Mouse (Mus musculus): ENCODE data around the gene Gm49325. TPM values are rescaled to one million over a fixed set of nuclear protein-coding genes. Genes with fewer than 3 reads are reported as not detected.

Gm49325 gene
- polyA plus RNA-seq, 1 experiment from 2014 or later, result 5.4 TPM

DNA sequence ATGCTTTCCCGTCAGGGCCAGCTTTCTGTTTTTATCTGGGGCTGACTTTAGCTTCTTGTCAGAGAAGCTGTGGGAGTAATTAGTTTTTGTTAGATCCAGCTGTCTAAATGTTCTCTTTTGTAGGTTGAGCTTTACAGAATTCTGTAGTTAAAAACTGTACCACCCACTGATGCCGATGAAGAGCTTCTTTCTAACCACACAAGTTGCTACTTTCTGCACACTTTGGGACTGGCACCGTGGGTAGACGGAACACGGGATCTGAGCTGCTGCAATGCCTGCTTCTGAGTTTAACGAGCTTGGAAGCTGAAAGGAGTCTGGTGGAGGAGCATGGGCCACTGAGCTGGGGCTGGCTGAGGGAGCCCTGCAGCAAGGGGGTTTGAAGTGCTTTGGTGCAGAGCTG lies 14.5 kb upstream of the Gm49325 start:
- Histone ChIP-seq H3K9ac (no peak overlapping the region), H3K27me3 (replicated peaks) (no peaks in the 10 kb centered on the region), H3K9me3 (no peaks in the 10 kb centered on the region), H3K27ac (no peak overlapping the region), H3K36me3 (peaks cover 42% of the 10 kb centered on the region), H3K4me1 (replicated peaks) (peaks cover 28% of the 10 kb centered on the region), H3K4me3 (replicated peaks) (no peak overlapping the region), H3K4me2 (replicated peaks) (no peak overlapping the region)
- WGBS, result 85% methylated on average over 6 of the region's 6 CpGs
- no peak for ATAC-seq

DNA sequence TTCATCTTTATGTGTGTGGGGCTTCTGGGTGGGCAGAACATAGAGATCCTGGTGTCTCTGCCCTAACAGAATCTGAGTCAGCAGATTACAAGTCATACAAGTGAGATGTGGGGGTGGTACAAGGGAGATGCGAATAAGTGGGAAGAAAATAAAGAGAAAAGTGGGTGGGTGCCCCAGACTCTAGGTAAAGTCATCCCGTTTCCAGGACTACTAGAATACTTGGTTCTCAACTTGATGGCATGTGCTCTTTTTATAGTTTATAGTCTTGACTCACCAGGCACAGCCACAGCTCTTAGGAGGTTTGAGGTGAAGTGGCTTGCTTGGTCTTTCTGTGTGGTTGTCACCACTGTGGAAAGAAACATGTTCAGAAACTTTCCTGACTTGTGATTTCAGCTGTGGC lies 9.9 kb upstream of the Gm49325 start:
- Histone ChIP-seq H3K4me1 (replicated peaks) (no peaks in the 10 kb centered on the region), H3K9me3 (no peaks in the 10 kb centered on the region), H3K4me2 (replicated peaks) (no peak overlapping the region), H3K36me3 (peaks cover 49% of the 10 kb centered on the region), H3K9ac (no peak overlapping the region), H3K27ac (no peak overlapping the region), H3K27me3 (replicated peaks) (no peaks in the 10 kb centered on the region), H3K4me3 (replicated peaks) (no peak overlapping the region)
- WGBS, result 90% methylated on average over 2 of the region's 2 CpGs
- ATAC-seq, result no peak

DNA sequence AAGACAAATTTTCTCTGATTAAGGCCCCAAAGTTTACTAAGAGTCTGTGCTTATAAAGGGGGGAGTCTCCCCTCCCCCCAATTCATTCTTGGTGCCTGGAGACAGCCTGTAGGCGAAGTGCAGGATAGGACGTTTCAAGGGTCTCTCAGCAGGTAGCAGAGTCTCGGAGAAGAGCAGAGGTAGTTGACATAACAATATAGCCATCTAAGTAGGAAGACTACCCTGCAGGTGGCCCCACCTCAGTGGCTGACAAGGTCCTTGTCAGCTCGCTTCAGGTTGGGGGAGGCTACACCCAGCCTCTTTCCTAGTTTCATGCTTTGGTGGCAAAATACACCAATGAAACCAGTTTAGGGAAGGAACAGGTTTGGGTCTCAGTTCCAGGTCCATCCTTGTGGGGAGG lies 3.0 kb upstream of the Gm49325 start:
- 66% methylated on average over 4 of the region's 4 CpGs for whole genome bisulfite sequencing

DNA sequence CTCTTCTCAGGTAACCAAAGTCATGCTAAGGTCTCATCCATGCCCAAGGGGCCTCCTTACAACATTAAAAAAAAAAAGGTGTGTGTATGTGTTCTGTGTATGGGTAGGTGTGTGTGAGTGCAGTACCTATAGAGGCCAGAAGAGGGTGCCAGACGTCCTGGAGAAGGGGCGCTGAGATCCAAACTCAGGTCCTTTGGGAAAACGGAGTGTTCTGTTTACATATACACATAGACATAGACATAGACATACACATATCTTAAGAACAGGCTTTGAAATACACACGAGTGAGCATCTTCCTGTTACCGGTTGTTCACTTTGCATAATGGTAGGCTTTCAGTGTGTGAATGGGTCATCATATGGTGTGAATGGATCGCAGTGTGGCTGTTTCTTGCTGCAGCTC lies 1.9 kb upstream of the Gm49325 start:
- no peak overlapping the region for H3K27ac ChIP-seq

More for the DNA sequence above, 3.0 kb upstream of the Gm49325 start:
- Histone ChIP-seq H3K4me2 (replicated peaks) (no peak overlapping the region), H3K36me3 (peaks cover 3% of the 10 kb centered on the region; the same call in 1 of the 2 replicates), H3K4me3 (replicated peaks) (no peak overlapping the region), H3K4me1 (replicated peaks) (0 out of 2 replicates have a peak, but pooled peaks cover 11% of the 10 kb centered on the region), H3K9ac (no peak overlapping the region), H3K9me3 (no peaks in the 10 kb centered on the region), H3K27me3 (replicated peaks) (no peaks in the 10 kb centered on the region), H3K27ac (no peak overlapping the region)
- ATAC-seq, result no peak

DNA sequence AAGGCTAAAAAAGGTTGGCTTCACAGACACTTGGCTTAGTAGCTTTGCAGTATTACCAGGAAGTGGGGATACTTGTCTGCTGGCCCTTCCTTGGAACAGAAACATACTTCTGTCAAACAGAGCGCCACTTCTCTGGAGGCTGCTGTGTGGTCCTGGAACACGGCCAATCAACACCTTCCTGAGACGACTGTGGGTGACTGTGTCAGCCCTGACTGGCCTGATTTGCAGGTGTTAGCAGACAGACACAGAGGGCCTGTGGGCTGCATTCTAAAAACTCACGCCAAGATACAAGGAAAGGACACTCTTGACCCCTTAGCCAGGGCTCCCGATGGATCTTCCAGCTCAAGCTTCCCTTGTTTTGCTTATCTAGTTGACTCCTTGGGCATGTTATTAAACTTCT lies 1.0 kb upstream of the Gm49325 start:
- WGBS, result 65% methylated on average over 5 of the region's 5 CpGs
- no peak for ATAC-seq
- H3K9ac ChIP-seq, result no peak overlapping the region
- H3K4me2 ChIP-seq (replicated peaks), result no peak overlapping the region
- H3K4me3 ChIP-seq (replicated peaks), result no peak overlapping the region
- 0 out of 2 replicates have a peak overlapping the region, but pooled peaks have one; percentile 32 for H3K27ac ChIP-seq
- H3K9me3 ChIP-seq, result no peaks in the 10 kb centered on the region
- 0 out of 2 replicates have a peak, but pooled peaks cover 11% of the 10 kb centered on the region for H3K4me1 ChIP-seq (replicated peaks)
- H3K27me3 ChIP-seq (replicated peaks), result no peaks in the 10 kb centered on the region
- H3K36me3 ChIP-seq, result 0 out of 2 replicates have a peak, but pooled peaks cover 4% of the 10 kb centered on the region

More for the DNA sequence above, 1.9 kb upstream of the Gm49325 start:
- Histone ChIP-seq H3K9me3 (no peaks in the 10 kb centered on the region), H3K4me2 (replicated peaks) (no peak overlapping the region), H3K27me3 (replicated peaks) (no peaks in the 10 kb centered on the region), H3K4me1 (replicated peaks) (0 out of 2 replicates have a peak, but pooled peaks cover 11% of the 10 kb centered on the region), H3K9ac (no peak overlapping the region), H3K4me3 (replicated peaks) (no peak overlapping the region), H3K36me3 (0 out of 2 replicates have a peak, but pooled peaks cover 4% of the 10 kb centered on the region)
- no peak for ATAC-seq
- 85% methylated on average over 6 of the region's 6 CpGs for WGBS

DNA sequence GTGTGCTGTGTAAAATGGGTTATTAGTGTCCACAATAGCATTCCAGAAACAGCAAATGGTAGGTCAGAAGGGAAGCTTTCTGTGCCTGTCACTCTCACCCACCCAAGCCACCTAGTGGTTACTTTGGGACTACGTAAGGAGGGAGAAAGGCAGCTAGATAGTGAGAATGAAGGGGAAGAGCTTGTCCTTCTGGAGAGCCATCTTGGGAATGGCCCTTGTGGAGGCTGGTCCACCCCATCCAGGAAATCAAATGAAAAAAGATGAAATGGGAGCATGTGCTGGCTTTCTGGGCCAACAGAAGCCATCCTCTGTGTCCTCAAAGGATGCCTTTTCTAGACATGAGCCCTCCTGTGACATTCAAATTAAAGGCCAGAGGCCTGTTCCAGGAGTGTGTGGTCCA lies 629 bp upstream of the Gm49325 start:
- 0 out of 2 replicates have a peak, but pooled peaks cover 11% of the 10 kb centered on the region for H3K4me1 ChIP-seq (replicated peaks)
- H3K27me3 ChIP-seq (replicated peaks), result no peaks in the 10 kb centered on the region
- H3K4me2 ChIP-seq (replicated peaks), result peak overlapping the region; percentile 74
- peak overlapping the region; percentile 96 for H3K27ac ChIP-seq
- 0 out of 2 replicates have a peak, but pooled peaks cover 6% of the 10 kb centered on the region for H3K36me3 ChIP-seq
- H3K9me3 ChIP-seq, result no peaks in the 10 kb centered on the region
- no peak overlapping the region for H3K9ac ChIP-seq
- peak; percentile 22 for ATAC-seq
- 29% methylated on average over 1 of the region's 1 CpGs for WGBS
- H3K4me3 ChIP-seq (replicated peaks), result peak overlapping the region; percentile 70

DNA sequence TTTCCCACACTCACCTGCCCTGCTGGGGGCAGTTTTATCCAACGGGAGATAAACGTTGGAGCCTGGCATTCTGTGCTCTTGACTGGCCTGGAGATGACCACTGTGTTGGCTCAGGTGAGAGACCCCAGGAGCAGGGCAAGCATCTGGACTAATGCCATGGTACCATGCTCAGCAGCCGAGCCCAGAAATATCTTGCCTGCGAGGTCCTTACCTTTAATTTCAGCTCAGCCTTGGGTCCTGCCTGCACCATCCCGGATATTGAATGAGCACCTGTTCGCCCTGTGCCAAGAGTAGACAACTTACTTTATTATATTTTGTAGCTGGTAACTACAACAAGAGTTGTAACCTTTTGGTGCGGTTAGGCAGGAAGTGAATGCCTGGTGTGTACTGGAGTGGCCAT lies 858 bp downstream of the Gm49325 start:
- WGBS, result 29% methylated on average over 7 of the region's 7 CpGs
- peak; percentile 41 for ATAC-seq
- peak overlapping the region; percentile 79 for H3K9ac ChIP-seq

DNA sequence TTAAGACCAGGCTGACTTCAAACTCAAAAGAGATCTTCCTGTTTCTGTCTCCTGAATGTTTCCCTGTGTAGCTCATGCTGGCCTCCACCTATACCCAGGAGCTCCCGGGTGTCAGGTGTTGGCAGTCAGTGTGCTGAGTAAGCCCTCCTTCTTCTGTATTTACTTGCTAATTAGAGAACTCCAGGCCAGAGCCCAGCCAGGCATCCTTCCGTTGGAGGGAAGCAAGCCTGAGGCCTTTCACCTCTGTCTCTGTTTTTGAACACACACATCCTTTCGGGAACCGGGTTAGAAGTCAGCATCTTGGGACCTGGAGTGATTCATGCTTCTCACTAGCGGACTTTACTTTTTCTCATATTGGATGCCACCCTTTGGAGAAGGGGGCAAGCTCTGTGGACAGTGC lies 1.4 kb downstream of the Gm49325 start:
- no peak overlapping the region; the same call in 1 of the 2 replicates for H3K9ac ChIP-seq
- 0 out of 2 replicates have a peak overlapping the region, but pooled peaks have one; percentile 8 for H3K27ac ChIP-seq
- peak overlapping the region; percentile 74 for H3K4me2 ChIP-seq (replicated peaks)
- no peaks in the 10 kb centered on the region for H3K9me3 ChIP-seq
- H3K36me3 ChIP-seq, result peaks cover 22% of the 10 kb centered on the region
- peak overlapping the region; percentile 70 for H3K4me3 ChIP-seq (replicated peaks)
- no peak for ATAC-seq
- 68% methylated on average over 5 of the region's 5 CpGs for WGBS
- 0 out of 2 replicates have a peak, but pooled peaks cover 11% of the 10 kb centered on the region for H3K4me1 ChIP-seq (replicated peaks)
- no peaks in the 10 kb centered on the region for H3K27me3 ChIP-seq (replicated peaks)

More for the DNA sequence above, 858 bp downstream of the Gm49325 start:
- Histone ChIP-seq H3K4me3 (replicated peaks) (peak overlapping the region; percentile 70), H3K4me1 (replicated peaks) (0 out of 2 replicates have a peak, but pooled peaks cover 11% of the 10 kb centered on the region), H3K27me3 (replicated peaks) (no peaks in the 10 kb centered on the region), H3K36me3 (peaks cover 20% of the 10 kb centered on the region), H3K27ac (peak overlapping the region; percentile 96), H3K9me3 (no peaks in the 10 kb centered on the region), H3K4me2 (replicated peaks) (peak overlapping the region; percentile 74)

DNA sequence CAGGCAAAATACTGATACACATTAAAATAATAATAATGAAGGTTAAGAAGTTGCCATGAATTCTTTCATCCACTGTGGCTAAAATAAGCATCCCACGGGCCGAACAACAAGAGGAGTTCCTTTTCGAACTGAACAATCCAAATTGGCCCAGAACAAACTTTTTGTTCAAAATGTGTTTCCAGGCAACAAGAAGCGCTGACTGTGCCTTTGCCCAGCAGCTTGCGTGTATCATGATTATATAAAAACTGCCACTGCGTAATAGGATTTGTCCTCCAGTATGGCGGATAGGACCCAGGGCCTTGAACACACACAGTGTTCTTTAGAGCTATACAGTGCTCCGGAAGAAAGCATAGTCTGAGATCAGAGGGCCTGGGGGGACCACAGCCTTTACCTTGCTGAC lies 2.6 kb downstream of the Gm49325 start:
- H3K27me3 ChIP-seq (replicated peaks), result no peaks in the 10 kb centered on the region
- H3K9me3 ChIP-seq, result no peaks in the 10 kb centered on the region
- 0 out of 2 replicates have a peak, but pooled peaks cover 12% of the 10 kb centered on the region for H3K4me1 ChIP-seq (replicated peaks)
- H3K4me2 ChIP-seq (replicated peaks), result no peak overlapping the region
- H3K36me3 ChIP-seq, result peaks cover 24% of the 10 kb centered on the region
- no peak overlapping the region for H3K4me3 ChIP-seq (replicated peaks)
- no peak overlapping the region for H3K9ac ChIP-seq
- 94% methylated on average over 8 of the region's 8 CpGs for WGBS
- H3K27ac ChIP-seq, result no peak overlapping the region
- no peak for ATAC-seq

DNA sequence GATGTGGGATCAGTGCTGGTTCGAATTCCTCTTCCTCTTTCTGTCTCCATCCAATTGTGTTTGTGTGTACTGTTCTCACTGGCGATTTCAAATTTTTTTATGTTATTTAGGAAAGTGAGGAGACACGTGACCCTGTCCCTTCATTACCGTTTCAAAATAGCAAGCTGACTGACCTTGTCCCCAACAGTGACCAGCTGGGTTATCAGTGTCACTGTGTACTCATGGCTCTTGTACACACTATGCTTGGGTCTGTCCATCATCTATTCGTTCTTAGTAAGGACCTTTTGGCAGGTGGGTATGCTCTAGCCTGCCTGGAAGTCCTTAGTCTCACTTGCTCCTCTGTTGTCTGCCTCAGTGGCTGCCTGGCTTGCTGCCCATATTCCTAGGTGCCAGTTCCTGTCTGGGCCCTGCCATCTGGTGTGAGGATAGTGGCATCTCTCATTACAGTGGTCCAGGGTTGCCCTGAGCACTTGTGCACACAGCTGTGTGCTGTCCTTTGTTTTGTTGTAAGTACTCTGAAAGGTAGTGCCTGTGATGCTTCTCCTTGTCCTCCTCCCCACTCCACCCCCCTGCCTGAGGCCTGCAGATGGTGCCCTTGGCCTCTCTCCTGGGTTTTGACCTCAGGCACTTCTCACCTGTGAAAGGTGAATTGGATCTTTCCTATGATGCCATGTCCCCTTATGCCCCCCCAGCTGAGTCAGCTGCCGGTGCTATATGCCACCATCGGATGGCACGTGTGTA lies 4.4 kb downstream of the Gm49325 start:
- H3K4me3 ChIP-seq (replicated peaks), result no peak overlapping the region
- no peak for ATAC-seq
- no peak overlapping the region for H3K4me2 ChIP-seq (replicated peaks)
- H3K27me3 ChIP-seq (replicated peaks), result no peaks in the 10 kb centered on the region
- 0 out of 2 replicates have a peak, but pooled peaks cover 13% of the 10 kb centered on the region for H3K4me1 ChIP-seq (replicated peaks)
- H3K9ac ChIP-seq, result no peak overlapping the region
- H3K36me3 ChIP-seq, result peaks cover 33% of the 10 kb centered on the region
- no peaks in the 10 kb centered on the region for H3K9me3 ChIP-seq
- H3K27ac ChIP-seq, result no peak overlapping the region
- 85% methylated on average over 8 of the region's 8 CpGs for WGBS

DNA sequence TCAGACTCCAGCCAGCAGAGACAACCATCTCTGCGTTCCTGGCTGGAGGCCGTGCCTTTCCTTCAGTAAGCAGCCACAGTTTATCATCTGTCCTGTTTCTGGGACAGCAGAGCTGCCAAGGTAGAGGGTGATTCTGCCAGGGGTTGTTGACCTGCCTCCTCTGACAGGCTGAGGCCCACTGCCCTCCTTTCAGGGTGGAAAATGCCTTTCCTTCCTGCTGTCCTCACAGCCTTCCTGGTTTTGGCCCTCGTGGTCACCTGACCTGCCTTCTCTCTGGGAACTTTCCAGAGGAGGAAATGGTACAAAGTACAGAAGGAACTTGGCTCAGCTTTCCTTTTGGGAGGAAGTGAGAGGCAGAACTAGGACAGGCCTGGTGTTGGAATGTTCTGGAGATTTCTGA lies 7.4 kb downstream of the Gm49325 start:
- Histone ChIP-seq H3K4me2 (replicated peaks) (no peak overlapping the region), H3K9ac (no peak overlapping the region), H3K36me3 (peaks cover 45% of the 10 kb centered on the region), H3K9me3 (no peaks in the 10 kb centered on the region), H3K27me3 (replicated peaks) (no peaks in the 10 kb centered on the region), H3K4me3 (replicated peaks) (no peak overlapping the region), H3K27ac (peak overlapping the region; percentile 85), H3K4me1 (replicated peaks) (0 out of 2 replicates have a peak, but pooled peaks cover 2% of the 10 kb centered on the region)
- WGBS, result 64% methylated on average over 3 of the region's 3 CpGs
- peak; percentile 90 for ATAC-seq

DNA sequence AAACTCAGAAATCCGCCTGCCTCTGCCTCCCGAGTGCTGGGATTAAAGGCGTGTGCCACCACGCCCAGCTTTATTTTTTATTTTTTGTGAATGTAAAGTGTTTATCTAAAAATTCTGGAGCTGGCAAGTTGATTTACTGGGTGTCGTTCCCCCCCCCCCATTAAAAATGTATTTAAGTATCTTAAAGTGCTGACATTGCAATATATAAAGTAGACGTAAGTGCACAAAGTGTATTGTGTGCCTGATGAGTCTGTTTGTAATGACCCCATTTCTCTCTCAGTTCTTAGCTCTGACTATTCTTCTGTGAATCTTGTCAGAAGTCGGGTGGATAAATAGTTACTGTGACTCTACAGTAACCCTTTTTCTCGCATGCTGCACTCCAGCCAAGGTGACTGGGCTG lies 9.7 kb downstream of the Gm49325 start:
- no peak overlapping the region for H3K4me3 ChIP-seq (replicated peaks)
- no peak overlapping the region for H3K9ac ChIP-seq
- H3K27me3 ChIP-seq (replicated peaks), result no peaks in the 10 kb centered on the region
- ATAC-seq, result no peak
- H3K36me3 ChIP-seq, result peaks cover 42% of the 10 kb centered on the region
- H3K27ac ChIP-seq, result no peak overlapping the region
- no peak overlapping the region for H3K4me2 ChIP-seq (replicated peaks)
- H3K9me3 ChIP-seq, result no peaks in the 10 kb centered on the region
- 0 out of 2 replicates have a peak, but pooled peaks cover 2% of the 10 kb centered on the region for H3K4me1 ChIP-seq (replicated peaks)
- 89% methylated on average over 8 of the region's 8 CpGs for WGBS

All from intestine, embryonic 15.5 days (tissue).